21 mouse cellular contexts compared by ENCODE assay signal in the genomic region with DNA sequence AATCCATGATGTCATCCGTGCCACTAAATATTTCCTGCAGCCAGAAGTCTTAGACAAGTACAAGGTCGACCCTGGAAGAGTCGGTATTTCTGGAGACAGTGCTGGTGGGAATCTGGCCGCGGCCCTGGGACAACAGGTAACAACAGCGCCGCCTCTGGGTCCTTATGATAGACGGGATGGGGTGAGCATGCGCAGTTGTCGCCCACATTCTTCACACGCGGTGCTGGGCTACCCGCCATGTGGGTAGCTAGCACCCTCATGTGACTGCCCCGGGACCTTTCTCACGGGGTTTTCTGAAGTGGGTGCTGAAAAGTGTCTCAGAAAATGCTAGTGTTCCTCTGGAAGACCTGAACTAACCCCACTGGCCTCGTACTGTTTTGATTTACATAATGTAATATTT. TPM values are rescaled to one million over a fixed set of nuclear protein-coding genes. Genes with fewer than 3 reads are reported as not detected.
DNase-seq lines count a peak whose midpoint lies in the region; ATAC-seq and TF ChIP-seq lines count a peak whose summit lies in the region.
"Had no signal": no experiment of that assay in that cellular context is flagged by ENCODE, and none has a peak within 500 bp of the region (broad histone marks: within the 10 kb centered on the region; RNA-seq: fewer than 3 reads in every experiment).

No protein-coding gene starts in this region.

- no peaks in the 10 kb centered on the region; the same call in 1 of the 2 replicates for H3K36me3 ChIP-seq in heart, adult 2 months (ENCODE audit: control insufficient read depth, insufficient read depth, low read length)
- no peaks in the 10 kb centered on the region for H3K36me3 ChIP-seq in forebrain, embryonic 13.5 days (ENCODE audit: poor library complexity, severe bottlenecking)
- H3K36me3 ChIP-seq: embryonic facial prominence, embryonic 15.5 days; intestine, embryonic 15.5 days; liver, embryonic 13.5 days had no signal

- H3K4me2 ChIP-seq in forebrain, embryonic 13.5 days, result no peak overlapping the region
- H3K4me2 ChIP-seq: embryonic facial prominence, embryonic 15.5 days; hindbrain, embryonic 15.5 days; intestine, embryonic 15.5 days; kidney, embryonic 15.5 days; limb, embryonic 13.5 days; liver, embryonic 13.5 days; lung, embryonic 14.5 days; midbrain, embryonic 11.5 days had no signal

- peak; percentile 96 for TF ChIP-seq EP300 in heart, adult 2 months (IDR thresholded peaks at IDR 0.05; ENCODE audit: insufficient read depth, low read depth, low read length)

- no peaks in the 10 kb centered on the region for H3K9me3 ChIP-seq in forebrain, embryonic 13.5 days (replicated peaks)
- H3K9me3 ChIP-seq: embryonic facial prominence, embryonic 15.5 days; hindbrain, embryonic 15.5 days; intestine, embryonic 15.5 days; kidney, embryonic 15.5 days; limb, embryonic 13.5 days; liver, embryonic 13.5 days had no signal

- H3K9ac ChIP-seq in heart, adult 2 months (ENCODE audit: low read depth, low read length), result no peak overlapping the region
- no peak overlapping the region for H3K9ac ChIP-seq in forebrain, embryonic 13.5 days
- H3K9ac ChIP-seq: embryonic facial prominence, embryonic 15.5 days; hindbrain, embryonic 15.5 days; intestine, embryonic 15.5 days; kidney, embryonic 15.5 days; limb, embryonic 13.5 days; liver, embryonic 13.5 days; lung, embryonic 14.5 days had no signal

- no peak overlapping the region for H3K4me3 ChIP-seq in heart, adult 2 months
- H3K4me3 ChIP-seq in forebrain, embryonic 13.5 days, result no peak overlapping the region
- H3K4me3 ChIP-seq: embryonic facial prominence, embryonic 15.5 days; hindbrain, embryonic 15.5 days; intestine, embryonic 15.5 days; kidney, embryonic 15.5 days; limb, embryonic 13.5 days; liver, embryonic 13.5 days had no signal

- H3K4me1 ChIP-seq in heart, adult 2 months (ENCODE audit: control insufficient read depth, insufficient read depth, low read length), result peaks cover 2% of the 10 kb centered on the region; the same call in 1 of the 2 replicates
- H3K4me1 ChIP-seq in forebrain, embryonic 13.5 days, result no peaks in the 10 kb centered on the region
- H3K4me1 ChIP-seq: embryonic facial prominence, embryonic 15.5 days; hindbrain, embryonic 15.5 days; intestine, embryonic 15.5 days; kidney, embryonic 15.5 days; limb, embryonic 13.5 days had no signal

- 66% methylated on average over 16 of the region's 16 CpGs for WGBS in heart, adult 2 months
- 90% methylated on average over 16 of the region's 16 CpGs for WGBS in forebrain, embryonic 13.5 days

- no peak for ATAC-seq in forebrain, embryonic 13.5 days
- ATAC-seq: intestine, embryonic 15.5 days had no signal

- TF ChIP-seq CTCF in heart, adult 2 months (IDR thresholded peaks at IDR 0.05), result peak; percentile 59

- DNase-seq in ES-CJ7 (ENCODE audit: low read depth, low spot score) (peak; percentile 71), ZHBTc4 (ENCODE audit: low read depth, low spot score) (peak; percentile 76)
- peak; percentile 74 to 82 for DNase-seq in heart, adult 2 months
- peak; percentile 38 for DNase-seq in heart, postnatal 25 days (ENCODE audit: low spot score)
- no peak for DNase-seq in lung, postnatal 4 days
- no peak for DNase-seq in embryo, embryonic 10.5 days (ENCODE audit: low spot score)
- DNase-seq in left cerebral cortex, postnatal 14 days (ENCODE audit: low spot score in 2 of 2), result no peak
- DNase-seq: cerebellum, adult 11-12 months; cerebellum, postnatal 25 days; liver, embryonic 13.5 days; lung, embryonic 14.5 days; retina, postnatal 1 day; thymus, adult 2 months had no signal

- H3K79me2 ChIP-seq in heart, adult 2 months (replicated peaks; ENCODE audit: control insufficient read depth, insufficient read depth, low read length), result no peaks in the 10 kb centered on the region

- no peak for TF ChIP-seq POLR2A in heart, adult 2 months (IDR thresholded peaks at IDR 0.05; ENCODE audit: insufficient read depth, low read depth, low read length)

- no peaks in the 10 kb centered on the region for H3K27me3 ChIP-seq in heart, adult 2 months (ENCODE audit: control insufficient read depth, insufficient read depth, low read length)
- no peaks in the 10 kb centered on the region for H3K27me3 ChIP-seq in forebrain, embryonic 13.5 days
- H3K27me3 ChIP-seq: embryonic facial prominence, embryonic 15.5 days; hindbrain, embryonic 15.5 days; intestine, embryonic 15.5 days; kidney, embryonic 15.5 days; limb, embryonic 13.5 days; liver, embryonic 13.5 days; Patski had no signal

- intact Hi-C loops in heart, adult 2 months (cut with DNase I), result loop anchor here (5.0 kb wide), 1 partner anchor 172 kb away; no protein-coding TSS in a partner anchor
- intact Hi-C loops in heart, postnatal 25 days (cut with DNase I), result loop anchor here (10.0 kb wide), 1 partner anchor 125 kb away; no protein-coding TSS in a partner anchor
- intact Hi-C loops in left cerebral cortex, postnatal 14 days (cut with DNase I), result no loop called here

- peak overlapping the region; percentile 64 for H3K27ac ChIP-seq in heart, adult 2 months
- H3K27ac ChIP-seq in forebrain, embryonic 13.5 days, result no peak overlapping the region
- H3K27ac ChIP-seq: embryonic facial prominence, embryonic 15.5 days; hindbrain, embryonic 15.5 days; intestine, embryonic 15.5 days; kidney, embryonic 15.5 days; limb, embryonic 13.5 days; liver, embryonic 13.5 days had no signal

RNA-seq across cellular contexts. Expression of gene Nceh1, which starts 56.8 kb away (rescaled TPM):
- total RNA-seq in heart, adult 2 months (2021), result 100 to 1,000 TPM; 201 to 233 TPM
- 81.3 and 118 TPM in 2 replicates for polyA plus RNA-seq in heart, adult 2 months (2012; rRNA removed)
- total RNA-seq in heart, postnatal 25 days (2021), result 100 to 1,000 TPM; 172 to 189 TPM
- 100 to 1,000 TPM; 119 to 121 TPM for total RNA-seq in left cerebral cortex, postnatal 14 days (2021)
- polyA plus RNA-seq in forebrain, embryonic 13.5 days (2015; fragmentation: Nextera tagmentation; extraction: Ambion mirVana), result 4.5 TPM in 2 replicates

Comparison
In these comparisons a context has a peak if more than half of its experiments do, and no peak if none do; other contexts are left out.
1. DNase-seq: peak in ES-CJ7 (single experiment), ZHBTc4 (single experiment), heart, adult 2 months (2 of 2) and heart, postnatal 25 days (single experiment); none in lung, postnatal 4 days (0 of 2), embryo, embryonic 10.5 days (single experiment) and left cerebral cortex, postnatal 14 days (0 of 2).